Mouse (Mus musculus): ENCODE data around the gene Osbpl10. TPM values are rescaled to one million over a fixed set of nuclear protein-coding genes. Genes with fewer than 3 reads are reported as not detected.

Gene Osbpl10
- polyA plus RNA-seq, 2 experiments = 3.4 to 8.4 TPM

- WGBS = 89% methylated on average over 5 of the region's 5 CpGs
- Histone ChIP-seq H3K4me1 (ENCODE audit: control insufficient read depth, insufficient read depth, low read length) (peaks cover 6% of the 10 kb centered on the region), H3K9me3 (ENCODE audit: control insufficient read depth, low read length) (no peaks in the 10 kb centered on the region), H3K27ac (replicated peaks; ENCODE audit: low read depth, low read length) (no peak overlapping the region), H3K9ac (ENCODE audit: low read depth, low read length, severe bottlenecking) (no peak overlapping the region), H3K36me3 (ENCODE audit: control insufficient read depth, insufficient read depth, low read length) (no peaks in the 10 kb centered on the region), H3K4me2 (replicated peaks; ENCODE audit: low read depth, low read length, severe bottlenecking) (no peak overlapping the region), H3K27me3 (ENCODE audit: control insufficient read depth, insufficient read depth, low read length) (no peaks in the 10 kb centered on the region), H3K4me3 (replicated peaks; ENCODE audit: low read length) (no peak overlapping the region)
- ATAC-seq (ENCODE audit: low FRiP score, low read depth) = no peak
- no peak for DNase-seq (ENCODE audit: low spot score)
- TF ChIP-seq POLR2A (IDR thresholded peaks at IDR 0.05; ENCODE audit: borderline replicate concordance, extremely low read depth, insufficient read depth, insufficient read length) = no peak
These were observed 7.4 kb downstream of the Osbpl10 start for GRCm38 (mm10) chr9:114985741-114986140.

- 74% methylated on average over 5 of the region's 5 CpGs for WGBS
These were observed 8.0 kb downstream of the Osbpl10 start for GRCm38 (mm10) chr9:114986361-114986760.

GRCm38 (mm10) chr9:114988029-114988428 is 9.7 kb downstream of the Osbpl10 start:
- no peak overlapping the region for H3K9ac ChIP-seq (ENCODE audit: low read depth, low read length, severe bottlenecking)
- TF ChIP-seq POLR2A (IDR thresholded peaks at IDR 0.05; ENCODE audit: borderline replicate concordance, extremely low read depth, insufficient read depth, insufficient read length) = no peak
- DNase-seq (ENCODE audit: low spot score) = no peak
- no peak for ATAC-seq (ENCODE audit: low FRiP score, low read depth)
- H3K4me1 ChIP-seq (ENCODE audit: control insufficient read depth, insufficient read depth, low read length) = peaks cover 6% of the 10 kb centered on the region
- no peaks in the 10 kb centered on the region for H3K36me3 ChIP-seq (ENCODE audit: control insufficient read depth, insufficient read depth, low read length)
- H3K27me3 ChIP-seq (ENCODE audit: control insufficient read depth, insufficient read depth, low read length) = no peaks in the 10 kb centered on the region
- H3K9me3 ChIP-seq (ENCODE audit: control insufficient read depth, low read length) = no peaks in the 10 kb centered on the region
- H3K4me3 ChIP-seq (replicated peaks; ENCODE audit: low read length) = no peak overlapping the region
- WGBS = 89% methylated on average over 3 of the region's 3 CpGs
- H3K4me2 ChIP-seq (replicated peaks; ENCODE audit: low read depth, low read length, severe bottlenecking) = no peak overlapping the region
- no peak overlapping the region for H3K27ac ChIP-seq (replicated peaks; ENCODE audit: low read depth, low read length)

More at GRCm38 (mm10) chr9:114986361-114986760, 8.0 kb downstream of the Osbpl10 start:
- no peaks in the 10 kb centered on the region for H3K9me3 ChIP-seq (ENCODE audit: control insufficient read depth, low read length)
- H3K4me2 ChIP-seq (replicated peaks; ENCODE audit: low read depth, low read length, severe bottlenecking) = no peak overlapping the region
- H3K4me3 ChIP-seq (replicated peaks; ENCODE audit: low read length) = no peak overlapping the region
- no peaks in the 10 kb centered on the region for H3K36me3 ChIP-seq (ENCODE audit: control insufficient read depth, insufficient read depth, low read length)
- peaks cover 6% of the 10 kb centered on the region for H3K4me1 ChIP-seq (ENCODE audit: control insufficient read depth, insufficient read depth, low read length)
- H3K27ac ChIP-seq (replicated peaks; ENCODE audit: low read depth, low read length) = no peak overlapping the region
- H3K27me3 ChIP-seq (ENCODE audit: control insufficient read depth, insufficient read depth, low read length) = no peaks in the 10 kb centered on the region
- DNase-seq (ENCODE audit: low spot score) (no peak), ATAC-seq (ENCODE audit: low FRiP score, low read depth) (no peak)
- H3K9ac ChIP-seq (ENCODE audit: low read depth, low read length, severe bottlenecking) = no peak overlapping the region
- no peak for TF ChIP-seq POLR2A (IDR thresholded peaks at IDR 0.05; ENCODE audit: borderline replicate concordance, extremely low read depth, insufficient read depth, insufficient read length)

- Histone ChIP-seq H3K9ac (ENCODE audit: low read depth, low read length, severe bottlenecking) (no peak overlapping the region), H3K4me3 (replicated peaks; ENCODE audit: low read length) (no peak overlapping the region), H3K9me3 (ENCODE audit: control insufficient read depth, low read length) (no peaks in the 10 kb centered on the region), H3K4me2 (replicated peaks; ENCODE audit: low read depth, low read length, severe bottlenecking) (no peak overlapping the region), H3K36me3 (ENCODE audit: control insufficient read depth, insufficient read depth, low read length) (no peaks in the 10 kb centered on the region), H3K27ac (replicated peaks; ENCODE audit: low read depth, low read length) (no peak overlapping the region), H3K4me1 (ENCODE audit: control insufficient read depth, insufficient read depth, low read length) (peaks cover 6% of the 10 kb centered on the region), H3K27me3 (ENCODE audit: control insufficient read depth, insufficient read depth, low read length) (no peaks in the 10 kb centered on the region)
- TF ChIP-seq POLR2A (IDR thresholded peaks at IDR 0.05; ENCODE audit: borderline replicate concordance, extremely low read depth, insufficient read depth, insufficient read length) = no peak
- DNase-seq (ENCODE audit: low spot score) = no peak
- no peak for ATAC-seq (ENCODE audit: low FRiP score, low read depth)
- 63% methylated on average over 6 of the region's 6 CpGs for WGBS
These were observed 10.4 kb downstream of the Osbpl10 start for GRCm38 (mm10) chr9:114988610-114989327.

GRCm38 (mm10) chr9:114990421-114990820 is 12.1 kb downstream of the Osbpl10 start:
- Histone ChIP-seq H3K36me3 (ENCODE audit: control insufficient read depth, insufficient read depth, low read length) (no peaks in the 10 kb centered on the region), H3K4me1 (ENCODE audit: control insufficient read depth, insufficient read depth, low read length) (peaks cover 6% of the 10 kb centered on the region), H3K4me3 (replicated peaks; ENCODE audit: low read length) (no peak overlapping the region), H3K27me3 (ENCODE audit: control insufficient read depth, insufficient read depth, low read length) (no peaks in the 10 kb centered on the region), H3K9me3 (ENCODE audit: control insufficient read depth, low read length) (no peaks in the 10 kb centered on the region), H3K9ac (ENCODE audit: low read depth, low read length, severe bottlenecking) (no peak overlapping the region), H3K4me2 (replicated peaks; ENCODE audit: low read depth, low read length, severe bottlenecking) (no peak overlapping the region), H3K27ac (replicated peaks; ENCODE audit: low read depth, low read length) (no peak overlapping the region)
- WGBS = 77% methylated on average over 10 of the region's 10 CpGs
- DNase-seq (ENCODE audit: low spot score) (no peak), ATAC-seq (ENCODE audit: low FRiP score, low read depth) (no peak)
- TF ChIP-seq POLR2A (IDR thresholded peaks at IDR 0.05; ENCODE audit: borderline replicate concordance, extremely low read depth, insufficient read depth, insufficient read length) = no peak
